Mouse (Mus musculus) T-helper 1 cell (primary cell): ENCODE measurements around the gene Catip.

Experiments used
- in situ Hi-C: fragments of 300-600 bp; cut with MboI, MseI; formaldehyde crosslinking; loops from one replicate; pipeline ENCODE4 v1.15.1; 2025; ENCODE audit warnings: high pct_unique_total_duplicates

Gene Catip

DNA sequence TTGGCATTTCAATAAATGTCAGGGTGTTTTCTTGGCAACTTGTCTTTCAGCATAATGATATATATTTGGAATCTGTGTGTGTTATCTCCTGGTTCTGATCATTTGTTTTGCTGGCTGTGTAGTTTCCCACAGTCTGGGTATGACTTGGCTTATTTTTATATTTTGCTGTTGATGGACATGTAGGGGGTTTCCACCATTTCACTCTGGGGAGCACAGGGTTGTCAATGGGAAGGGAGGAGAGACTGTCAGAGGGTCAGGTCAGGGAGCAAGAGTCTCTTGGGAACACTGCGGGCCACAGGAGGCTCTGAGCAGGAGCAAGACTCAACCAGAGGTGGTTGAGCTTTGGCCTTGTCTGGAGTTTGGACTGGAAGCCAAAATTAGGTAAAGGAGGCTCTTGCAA lies 19.6 kb upstream of the Catip start:
- in situ Hi-C loops = no loop called here

DNA sequence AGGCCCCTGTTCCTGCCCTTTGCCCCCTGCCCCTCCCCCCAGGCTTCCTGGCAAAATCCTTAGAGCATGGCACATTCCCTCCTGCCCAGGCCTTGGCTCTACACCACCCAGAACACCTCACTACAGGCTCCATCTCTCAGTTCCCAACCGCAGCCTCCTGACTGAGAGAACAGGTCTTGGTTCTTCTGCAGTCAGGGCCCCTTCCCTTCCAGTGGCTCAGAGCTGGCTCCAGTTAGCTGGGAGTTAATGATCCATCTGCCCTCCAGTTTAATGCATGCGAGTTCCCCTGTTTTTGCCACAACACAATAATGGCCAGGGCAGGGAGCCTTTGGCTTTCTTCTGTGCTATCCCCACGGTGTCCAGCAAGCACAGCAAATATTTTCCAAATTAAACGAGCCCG lies 18.7 kb upstream of the Catip start:
- in situ Hi-C loops = no loop called here

DNA sequence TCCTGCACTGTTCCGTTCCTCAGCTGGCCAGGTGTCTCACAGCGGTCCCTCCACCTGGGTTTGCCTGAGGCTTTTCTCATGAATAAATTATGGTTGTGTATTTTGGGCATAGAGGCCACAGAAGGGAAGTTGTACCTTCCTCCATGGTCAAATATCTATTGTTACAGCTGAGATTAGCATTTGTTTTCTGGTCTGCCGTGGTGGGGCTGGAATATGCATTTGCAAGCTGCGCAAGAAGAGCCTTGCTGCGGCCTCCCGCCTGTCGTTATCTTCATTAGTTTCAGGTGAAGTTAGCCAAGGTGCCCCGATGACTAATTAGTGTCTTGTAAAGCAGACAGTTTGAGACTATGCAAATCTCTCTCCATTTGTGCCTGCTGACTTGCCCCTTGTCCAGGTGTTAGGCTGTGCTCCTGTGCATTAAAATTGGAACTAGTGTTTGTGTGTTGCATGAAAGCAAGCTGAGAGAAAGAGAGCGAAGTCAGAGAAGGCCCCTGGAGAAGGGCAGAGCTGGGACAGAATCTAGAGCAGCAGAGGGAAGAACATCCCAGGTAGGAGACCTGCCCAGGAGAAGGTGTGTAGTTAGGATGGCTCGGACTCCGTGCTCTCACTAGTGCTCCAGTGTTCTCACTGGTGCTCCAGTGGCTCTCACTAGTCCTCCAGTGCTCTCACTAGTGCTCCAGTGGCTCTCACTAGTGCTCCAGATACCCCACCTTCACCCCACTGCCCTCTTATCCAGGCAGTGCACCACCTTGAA lies 17.6 kb upstream of the Catip start:
- in situ Hi-C loops = no loop called here

DNA sequence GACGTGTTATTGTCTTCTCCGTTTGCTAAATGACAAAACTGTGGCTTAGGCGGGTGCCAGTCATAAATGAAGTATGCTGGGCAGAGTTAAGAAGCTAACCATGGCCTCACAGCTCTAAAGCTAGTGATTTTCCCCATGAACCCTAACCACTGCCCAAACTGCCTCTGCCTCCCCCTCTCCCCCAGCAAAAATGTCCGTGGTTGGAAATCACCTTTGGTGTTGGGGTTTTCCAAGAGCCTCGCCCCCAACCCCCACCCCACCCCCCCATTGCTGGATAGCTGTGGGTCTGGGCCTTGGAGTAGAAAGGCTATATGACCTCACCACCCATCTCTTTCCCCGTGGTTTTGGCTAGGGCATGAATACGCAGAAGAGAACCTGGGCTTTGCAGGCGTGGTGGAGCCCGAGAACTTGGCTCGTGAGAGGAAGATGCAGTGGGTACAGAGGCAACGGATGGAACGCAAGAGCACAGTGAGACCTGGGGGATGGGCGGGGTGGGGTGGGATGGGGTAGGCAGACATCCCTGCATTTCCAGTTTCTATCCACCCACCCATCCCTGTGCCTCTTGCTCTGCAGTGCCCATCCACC lies 10.6 kb upstream of the Catip start:
- in situ Hi-C loops = no loop called here

DNA sequence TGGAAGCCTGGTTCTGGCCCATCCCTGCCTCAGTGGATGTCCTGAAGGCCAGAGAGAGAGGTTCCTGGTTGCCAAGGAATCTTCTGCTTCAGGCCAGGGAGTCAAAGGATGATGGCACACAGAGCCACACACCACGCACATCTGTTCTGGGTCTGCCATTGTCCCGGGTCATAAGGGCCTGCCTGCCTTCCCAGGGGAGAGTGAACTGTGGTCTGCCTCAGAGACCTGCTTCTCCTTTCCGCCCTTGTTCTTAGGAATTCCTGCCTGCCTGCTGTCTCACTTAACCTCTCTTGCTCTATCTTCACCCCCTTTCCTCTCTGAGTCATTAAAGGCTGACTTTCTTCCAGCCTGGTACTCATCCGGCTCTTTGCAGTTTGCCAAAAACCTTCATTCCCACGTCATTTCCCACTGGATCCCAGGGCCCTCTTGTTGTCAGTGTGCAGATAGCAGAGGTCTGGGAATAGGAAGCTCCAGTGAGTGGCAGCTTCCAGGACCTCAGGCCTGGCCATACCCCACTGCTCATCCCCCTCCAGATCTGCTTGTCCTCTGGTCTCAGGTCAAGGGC lies 9.3 kb upstream of the Catip start:
- in situ Hi-C loops = no loop called here

DNA sequence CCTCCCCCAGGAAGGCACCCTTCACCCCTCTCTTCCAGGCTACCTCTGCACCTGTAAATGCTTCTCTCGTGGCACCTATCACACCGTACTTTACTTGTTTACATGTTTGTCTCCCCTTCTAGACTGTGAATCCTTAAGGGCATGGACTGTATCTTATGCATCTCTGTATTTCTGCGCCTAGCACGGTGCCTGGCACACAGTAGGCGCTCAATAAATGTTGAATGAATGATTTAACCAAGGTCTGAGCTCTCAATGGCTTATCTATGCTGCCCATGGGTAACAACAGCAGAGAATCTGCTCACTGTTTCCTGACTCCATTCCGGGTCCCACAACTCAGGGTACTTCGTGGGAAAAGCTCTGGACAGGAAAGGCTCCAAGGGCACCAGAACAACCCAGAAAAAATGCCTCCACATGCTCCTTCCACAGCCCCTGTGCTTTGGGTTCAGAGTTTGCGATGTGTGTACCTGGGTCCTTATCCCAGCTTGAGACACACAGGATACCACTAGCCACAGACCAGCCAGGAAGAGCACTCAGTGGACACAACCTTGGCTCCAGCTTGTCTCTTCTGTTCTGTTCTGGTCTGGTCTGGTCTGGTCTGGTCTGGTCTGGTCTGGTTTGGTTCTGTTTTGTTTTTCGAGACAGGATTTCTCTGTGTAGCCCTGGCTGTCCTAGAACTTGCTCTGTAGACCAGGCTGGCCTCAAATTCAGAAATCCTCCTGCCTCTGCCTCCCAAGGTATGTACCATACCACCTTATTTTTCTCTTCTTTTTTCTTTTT lies 8.3 kb upstream of the Catip start:
- in situ Hi-C loops = no loop called here

DNA sequence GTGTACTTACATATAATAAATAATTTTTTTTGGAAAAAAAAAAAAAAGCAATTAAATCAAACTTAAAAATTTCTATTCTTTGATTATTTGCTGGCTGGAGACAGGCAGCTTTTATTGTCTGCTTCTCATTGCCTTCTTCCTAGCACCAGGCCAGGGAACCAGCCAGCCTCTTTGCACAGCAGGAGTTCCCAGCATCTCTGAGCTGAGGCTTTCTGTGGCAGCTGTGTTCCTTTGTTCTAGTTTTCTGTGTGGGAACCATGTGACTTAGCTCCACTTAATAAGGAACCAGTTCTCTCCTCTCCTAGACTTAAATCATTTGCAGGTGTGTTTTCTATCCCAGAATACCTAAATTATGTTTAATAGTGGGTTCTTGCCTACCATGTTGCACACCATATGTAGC lies 4.4 kb upstream of the Catip start:
- in situ Hi-C loops = no loop called here

DNA sequence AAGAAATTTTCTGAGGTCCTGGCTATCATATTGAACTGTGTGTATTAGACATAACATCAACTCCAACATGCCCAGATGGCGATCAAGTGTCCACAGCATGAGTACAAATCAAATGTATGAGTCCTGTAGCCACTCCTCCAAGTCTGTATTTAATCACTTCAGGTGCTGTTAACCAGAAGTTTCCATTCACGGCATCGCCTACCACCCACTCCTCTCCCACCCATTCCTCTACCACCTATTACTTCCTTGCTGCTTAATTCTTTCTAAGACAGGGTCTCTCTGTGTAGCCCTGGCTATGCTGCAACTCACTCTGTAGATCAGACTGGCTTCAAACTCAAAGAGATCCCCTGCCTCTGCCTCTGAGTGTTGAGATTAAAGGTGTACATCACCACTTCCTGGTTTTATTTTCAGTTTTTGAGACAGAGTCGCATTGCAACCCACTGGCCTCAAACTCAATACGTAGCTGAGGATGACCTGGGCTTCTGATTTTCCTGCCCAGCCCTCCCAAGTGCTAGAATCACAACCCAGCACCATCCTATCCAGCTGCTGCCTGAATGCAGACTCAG lies 1.9 kb upstream of the Catip start:
- in situ Hi-C loops = no loop called here

DNA sequence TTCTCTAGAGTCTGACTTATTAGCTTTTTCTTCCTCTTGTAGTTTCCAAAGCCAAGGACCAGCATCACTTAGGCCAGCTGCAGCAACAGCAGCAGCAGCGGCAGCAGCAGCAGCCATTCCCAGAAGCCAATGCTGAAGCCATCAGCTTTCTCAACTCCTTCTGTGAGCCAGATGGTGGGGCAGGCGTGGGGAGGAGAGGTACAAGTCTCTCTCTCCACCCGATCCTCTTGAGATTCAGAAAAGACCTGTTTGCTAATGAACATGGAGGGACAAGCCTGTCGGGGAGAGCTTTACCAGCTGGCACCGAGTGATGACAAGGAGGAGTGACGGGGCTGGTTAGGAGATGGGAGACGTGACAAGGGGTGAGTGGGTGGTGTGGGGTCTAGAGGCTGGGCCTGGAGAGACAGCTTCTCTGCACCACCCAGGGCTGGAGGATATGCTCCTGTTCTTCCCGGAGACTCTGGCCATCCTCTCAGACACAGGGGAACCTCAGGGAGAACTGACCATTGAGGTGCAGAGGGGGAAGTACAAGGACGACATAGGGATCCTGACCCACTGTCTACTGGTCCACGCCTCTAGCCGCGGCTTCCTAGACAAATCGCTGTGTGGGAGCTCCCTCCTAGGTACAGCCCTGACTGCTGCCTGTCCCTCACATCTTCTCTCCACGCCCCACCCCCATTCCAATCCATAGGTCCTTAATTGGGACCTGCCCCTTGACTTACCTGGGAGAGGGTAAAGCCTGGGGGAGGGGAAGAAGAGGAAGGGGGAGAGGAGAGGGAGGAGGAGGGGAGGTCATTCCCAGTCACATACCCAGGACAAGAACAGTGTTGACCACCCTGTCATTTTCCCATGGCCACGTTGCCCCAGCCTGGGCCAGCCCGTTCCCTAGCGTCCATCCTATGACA lies 669 bp downstream of the Catip start:
- in situ Hi-C loops = no loop called here

DNA sequence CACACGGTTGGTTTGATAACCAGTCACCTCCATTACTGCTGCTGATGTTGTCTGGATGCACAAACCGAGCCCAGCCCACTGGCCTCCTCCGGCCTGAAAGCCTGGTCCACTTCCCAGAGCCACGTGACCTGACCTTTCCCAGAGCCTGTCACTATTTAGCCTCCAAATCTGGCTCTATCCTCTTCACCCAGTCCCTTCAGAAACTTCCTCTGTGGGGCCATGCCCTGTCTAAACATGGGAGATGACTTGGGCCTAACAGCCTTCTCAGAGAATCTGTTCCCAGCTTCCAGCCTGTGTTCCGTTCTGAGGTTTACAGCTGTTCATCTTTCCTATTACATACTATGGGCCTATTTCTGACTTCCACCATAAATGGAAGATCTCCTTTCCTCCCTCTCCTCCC lies 1.5 kb downstream of the Catip start:
- in situ Hi-C loops = no loop called here

DNA sequence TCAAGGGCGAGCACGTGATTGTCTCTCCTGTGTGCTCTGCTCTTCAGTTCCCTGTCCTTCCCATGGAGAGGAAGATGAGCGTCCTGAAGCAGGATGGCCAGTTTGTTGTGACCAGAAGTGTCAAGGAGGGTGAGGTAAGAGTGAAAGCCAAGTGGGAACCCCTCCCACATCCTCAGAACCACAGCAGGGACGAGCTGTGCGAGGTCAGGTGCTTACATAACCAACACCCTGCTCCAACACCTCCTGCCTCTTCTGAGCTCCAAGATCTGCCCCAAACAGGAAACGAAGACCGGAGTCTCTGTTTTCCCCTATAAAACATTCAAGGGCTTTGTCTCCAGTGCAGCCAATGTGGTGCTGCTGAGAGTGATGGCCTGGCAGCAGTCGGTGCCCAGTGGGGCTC lies 2.4 kb downstream of the Catip start:
- in situ Hi-C loops = no loop called here

DNA sequence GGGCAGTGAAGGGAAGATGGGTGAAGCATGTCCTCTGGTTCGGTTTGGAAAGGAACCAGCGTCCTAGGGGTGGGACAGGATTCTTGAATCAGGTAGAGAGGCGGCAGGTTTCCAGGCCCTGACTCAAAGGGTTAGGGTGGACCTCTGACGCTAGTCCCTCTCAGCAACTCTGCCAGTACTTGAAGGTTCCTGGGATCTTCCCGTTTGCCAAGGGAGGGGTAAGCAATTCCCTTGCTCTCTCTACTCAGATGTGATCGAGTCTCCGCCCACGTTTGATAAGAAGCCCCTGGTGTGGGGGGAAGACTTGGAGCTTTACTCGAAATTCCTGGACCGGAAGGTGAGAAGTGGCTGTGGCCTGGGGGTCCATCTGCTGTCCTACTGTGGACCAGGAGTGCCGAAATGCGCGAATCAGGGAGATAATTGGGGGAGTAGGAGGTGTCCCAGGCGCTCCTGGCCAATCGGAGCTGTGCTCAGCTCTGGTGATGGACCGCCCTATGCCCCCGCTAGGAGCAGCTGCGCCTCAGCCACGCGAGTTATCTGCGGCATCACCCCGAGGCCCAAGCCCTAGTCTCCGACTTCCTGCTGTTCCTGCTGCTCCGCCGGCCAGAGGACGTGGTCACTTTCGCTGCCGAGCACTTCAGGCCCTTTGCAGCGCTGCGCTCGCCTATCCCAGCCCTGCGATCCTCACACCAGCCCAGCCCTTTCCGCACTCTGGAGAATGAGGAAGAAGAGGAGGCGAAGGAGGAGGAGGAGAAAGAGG lies 6.2 kb downstream of the Catip start:
- in situ Hi-C loops = no loop called here

DNA sequence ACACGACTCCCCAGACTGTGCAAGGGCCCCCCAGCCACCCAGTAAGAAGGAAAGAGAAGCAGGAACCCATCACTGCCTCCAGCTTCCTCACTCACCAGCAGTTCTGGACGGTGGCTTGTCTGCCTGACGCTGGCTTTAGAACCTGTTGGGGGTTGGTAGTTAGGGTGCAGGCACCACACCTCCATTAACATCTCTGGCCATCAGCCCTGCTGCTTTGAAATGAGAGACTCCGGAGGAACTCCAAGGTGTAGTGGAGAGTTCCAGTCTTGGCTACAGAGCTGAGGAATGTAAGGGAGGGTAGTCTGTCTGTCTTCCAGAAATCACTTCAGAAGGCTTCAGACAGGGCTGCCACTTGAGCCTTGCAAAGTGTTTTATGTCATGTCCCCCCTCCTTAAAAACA lies 8.1 kb downstream of the Catip start:
- in situ Hi-C loops = no loop called here

DNA sequence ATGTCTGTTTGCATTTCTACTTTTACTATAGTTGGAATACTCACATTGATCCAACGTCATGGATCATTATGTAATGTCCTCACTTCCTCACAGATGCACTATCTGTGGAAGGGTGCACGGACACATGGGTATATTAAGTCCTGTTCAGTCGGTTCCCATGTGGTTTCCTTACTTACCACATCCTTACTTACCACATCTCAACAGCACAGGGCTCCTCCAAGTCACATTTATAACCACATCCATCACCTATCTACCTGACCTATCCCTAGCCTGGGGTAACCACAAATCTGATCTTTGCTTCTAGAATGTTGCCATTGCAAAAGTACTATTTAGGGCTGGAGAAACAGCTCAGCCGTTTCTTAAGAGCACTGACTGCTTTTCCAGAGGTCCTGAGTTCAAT lies 11.5 kb downstream of the Catip start:
- in situ Hi-C loops = no loop called here

DNA sequence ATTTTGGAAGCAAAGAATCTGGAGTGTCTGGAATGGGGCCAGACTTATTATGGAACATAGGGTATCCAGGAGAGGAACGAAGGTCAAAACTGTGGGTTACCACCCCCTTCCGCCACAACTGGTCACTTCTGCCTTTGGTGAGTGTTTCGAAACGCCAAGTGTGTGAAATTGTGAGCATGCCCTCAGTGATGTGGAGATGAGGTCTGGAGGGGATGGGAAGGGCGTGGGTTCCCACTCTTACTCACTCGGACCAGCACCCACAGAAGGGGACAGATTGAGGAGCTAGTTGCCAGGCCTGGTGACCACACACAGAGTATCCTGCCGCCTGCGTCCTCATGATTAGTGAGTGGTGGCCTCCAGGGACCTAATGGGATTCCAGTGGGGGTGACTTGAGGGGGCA lies 13.1 kb downstream of the Catip start, which contains the start of gene Slc11a1:
Gene Slc11a1, plus strand, starts transcription at position 216 of the 400 bp plus-strand sequence.
- in situ Hi-C loops = no loop called here

DNA sequence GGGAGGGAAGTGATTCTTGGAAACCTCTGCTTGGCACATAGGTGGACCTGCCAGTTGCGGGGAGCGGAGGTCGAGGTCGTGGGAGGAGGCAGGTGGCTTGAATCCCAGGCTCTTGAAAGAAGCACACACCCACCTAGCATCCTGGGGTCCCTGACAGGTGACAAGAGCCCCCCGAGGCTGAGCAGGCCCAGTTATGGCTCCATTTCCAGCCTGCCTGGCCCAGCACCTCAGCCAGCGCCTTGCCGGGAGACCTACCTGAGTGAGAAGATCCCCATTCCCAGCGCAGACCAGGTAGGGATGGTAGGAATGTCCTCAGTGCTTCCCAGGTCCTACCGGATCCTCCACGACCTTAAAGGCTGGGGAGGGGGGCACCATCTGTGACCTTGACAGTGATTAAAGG lies 13.7 kb downstream of the Catip start:
- in situ Hi-C loops = no loop called here

DNA sequence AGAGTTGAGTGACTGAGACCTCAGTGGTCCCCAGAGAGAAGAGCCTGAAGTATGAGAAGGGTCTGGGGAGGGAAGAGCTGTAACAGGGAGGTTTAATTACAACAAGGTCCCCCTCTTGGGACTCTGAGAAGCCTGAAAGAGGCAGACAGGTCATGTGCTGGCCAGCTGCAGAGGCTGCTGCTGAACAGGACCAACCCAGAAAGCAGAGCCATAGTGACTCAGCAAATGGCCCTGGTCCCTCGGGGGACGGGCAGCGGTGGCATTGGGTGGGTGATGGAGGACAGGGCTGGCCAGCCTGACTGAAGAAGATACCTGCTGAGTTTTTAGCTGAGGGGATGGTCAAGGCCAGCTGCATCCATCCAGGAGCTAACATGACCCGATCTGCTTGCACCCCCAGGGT lies 14.5 kb downstream of the Catip start:
- in situ Hi-C loops = no loop called here

DNA sequence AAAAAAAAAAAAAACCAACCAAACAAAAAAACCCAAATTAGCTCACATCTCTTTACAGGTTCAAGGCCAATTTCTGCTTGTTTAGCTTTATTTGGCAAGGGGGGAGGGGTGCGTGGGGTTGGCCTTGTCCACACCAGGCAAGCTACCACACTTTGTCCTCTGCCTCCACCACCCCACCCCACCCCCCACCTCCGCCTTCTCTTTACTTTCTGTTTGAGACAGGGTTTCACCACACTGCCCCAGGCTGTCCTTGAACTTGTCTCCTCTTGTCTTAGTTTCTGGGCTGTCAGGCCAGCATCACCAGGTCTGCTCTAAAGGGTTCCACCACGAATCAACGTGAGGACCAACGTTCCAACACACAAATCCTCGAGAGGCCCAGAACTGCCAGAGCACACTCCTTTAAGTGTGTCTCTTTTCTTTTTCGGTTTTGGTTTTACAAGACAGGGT lies 17.2 kb downstream of the Catip start:
- in situ Hi-C loops = no loop called here

DNA sequence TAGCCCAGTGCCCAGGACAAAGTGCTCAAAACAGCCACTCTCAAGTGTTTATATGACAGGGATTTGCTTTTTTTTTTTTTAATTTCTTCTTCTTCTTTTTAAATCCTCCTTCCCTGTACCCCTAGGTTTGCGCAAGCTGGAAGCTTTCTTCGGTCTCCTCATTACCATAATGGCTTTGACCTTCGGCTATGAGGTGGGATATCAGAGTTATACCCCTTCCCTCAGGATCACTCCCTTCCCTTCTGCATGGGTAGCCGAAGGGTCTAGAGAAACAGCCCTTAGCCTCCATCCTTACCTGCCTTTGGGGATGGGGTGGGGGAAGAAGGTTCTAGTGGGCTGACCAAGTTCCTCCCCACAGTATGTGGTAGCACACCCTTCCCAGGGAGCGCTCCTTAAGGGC lies 18.6 kb downstream of the Catip start:
- in situ Hi-C loops = loop anchor here (5.0 kb wide), 1 partner anchor 83 kb away; no protein-coding TSS in a partner anchor

DNA sequence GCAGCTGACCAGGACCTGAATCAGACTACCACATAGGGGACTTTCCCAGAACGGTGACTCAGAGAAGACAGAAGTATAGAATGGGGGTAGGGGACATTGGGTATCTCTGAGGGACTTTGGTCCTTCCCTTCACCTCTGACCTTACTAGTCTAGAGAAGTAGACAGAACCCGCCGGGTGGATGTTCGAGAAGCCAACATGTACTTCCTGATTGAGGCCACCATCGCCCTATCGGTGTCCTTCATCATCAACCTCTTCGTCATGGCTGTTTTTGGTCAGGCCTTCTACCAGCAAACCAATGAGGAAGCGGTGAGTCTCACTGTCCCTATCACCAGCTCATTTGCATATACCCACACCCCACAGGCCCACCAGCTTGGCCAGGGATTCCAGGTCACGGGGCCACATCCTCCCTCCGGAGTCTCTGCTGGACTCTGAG lies 19.7 kb downstream of the Catip start:
- in situ Hi-C loops = loop anchor here (5.0 kb wide), 1 partner anchor 84 kb away; no protein-coding TSS in a partner anchor
